Comparison of ENCODE assay signal across 8 mouse cellular contexts in genomic region chr1:165853729-165854420, GRCm38 (mm10).
DNase-seq lines count a peak whose midpoint lies in the region; ATAC-seq and TF ChIP-seq lines count a peak whose summit lies in the region.

No protein-coding gene starts in this region.

- no peak for TF ChIP-seq POLR2A in heart, adult 2 months (IDR thresholded peaks at IDR 0.05; ENCODE audit: insufficient read depth, low read depth, low read length)

- no peak overlapping the region for H3K4me2 ChIP-seq in heart, embryonic 12.5 days

- H3K36me3 ChIP-seq in heart, adult 2 months (ENCODE audit: control insufficient read depth, insufficient read depth, low read length), result no peaks in the 10 kb centered on the region
- H3K36me3 ChIP-seq in heart, embryonic 12.5 days, result no peaks in the 10 kb centered on the region

- no peaks in the 10 kb centered on the region for H3K9me3 ChIP-seq in heart, embryonic 12.5 days (replicated peaks)

- intact Hi-C loops in heart, adult 2 months (cut with DNase I), result loop anchor here (1.0 to 5.0 kb wide), 3 partner anchors 37 to 300 kb away; no protein-coding TSS in a partner anchor
- intact Hi-C loops in gastrocnemius, adult 2 months (cut with DNase I), result loop anchor here (1.0 to 2.0 kb wide), 2 partner anchors 113 to 300 kb away; no protein-coding TSS in a partner anchor

- ATAC-seq in heart, embryonic 12.5 days (ENCODE audit: insufficient number of reproducible peaks, low FRiP score), result no peak

- peaks cover 11% of the 10 kb centered on the region for H3K4me1 ChIP-seq in heart, adult 2 months (ENCODE audit: control insufficient read depth, insufficient read depth, low read length)
- peaks cover 5% of the 10 kb centered on the region; the same call in 1 of the 2 replicates for H3K4me1 ChIP-seq in heart, embryonic 12.5 days (replicated peaks)

- no peak overlapping the region for H3K9ac ChIP-seq in heart, adult 2 months (ENCODE audit: low read depth, low read length)
- H3K9ac ChIP-seq in heart, embryonic 12.5 days, result no peak overlapping the region

- H3K4me3 ChIP-seq in heart, adult 2 months, result no peak overlapping the region
- no peak overlapping the region for H3K4me3 ChIP-seq in heart, embryonic 12.5 days
- H3K4me3 ChIP-seq in gastrocnemius, adult 2 months, result no peak overlapping the region

- H3K27me3 ChIP-seq in heart, adult 2 months (ENCODE audit: control insufficient read depth, insufficient read depth, low read length), result no peaks in the 10 kb centered on the region
- H3K27me3 ChIP-seq in heart, embryonic 12.5 days (replicated peaks), result 0 out of 2 replicates have a peak, but pooled peaks cover 15% of the 10 kb centered on the region

- WGBS in heart, adult 2 months, result 54% methylated on average over 10 of the region's 10 CpGs
- WGBS in heart, embryonic 12.5 days, result 55% methylated on average over 10 of the region's 10 CpGs

- no peak overlapping the region for H3K27ac ChIP-seq in heart, adult 2 months
- H3K27ac ChIP-seq in heart, embryonic 12.5 days (ENCODE audit: poor library complexity, severe bottlenecking), result no peak overlapping the region
- no peak overlapping the region for H3K27ac ChIP-seq in gastrocnemius, adult 2 months

- TF ChIP-seq CTCF in heart, adult 2 months (IDR thresholded peaks at IDR 0.05), result peak; percentile 98
- peak; percentile 95 for TF ChIP-seq CTCF in gastrocnemius, adult 2 months (IDR thresholded peaks at IDR 0.05)

- DNase-seq in heart, adult 2 months, result peak; percentile 58 to 77
- peak; percentile 89 for DNase-seq in NIH3T3 (ENCODE audit: low read depth)
- DNase-seq in cerebellum, adult 9-11 months, result peak; percentile 52
- peak; percentile 79 for DNase-seq in gastrocnemius, adult 2 months
- peak; percentile 49 to 78 for DNase-seq in layer of hippocampus, postnatal 25 days (ENCODE audit: extremely low spot score in 1 of 2, low spot score in 1 of 2)
- DNase-seq in lung, postnatal 4 days, result peak; percentile 67 to 76
- peak; percentile 46 to 74 for DNase-seq in spleen, postnatal 14 days (ENCODE audit: low spot score in 2 of 2)

- TF ChIP-seq EP300 in heart, adult 2 months (IDR thresholded peaks at IDR 0.05; ENCODE audit: insufficient read depth, low read depth, low read length), result no peak

- no peaks in the 10 kb centered on the region for H3K79me2 ChIP-seq in heart, adult 2 months (replicated peaks; ENCODE audit: control insufficient read depth, insufficient read depth, low read length)
